Mouse (Mus musculus): ENCODE results near the gene Lacc1. TPM values are rescaled to one million over a fixed set of nuclear protein-coding genes. Genes with fewer than 3 reads are reported as not detected.

The Lacc1 gene
- 12.8 and 15.0 TPM in 2 replicates for polyA plus RNA-seq (2015; fragmentation: Nextera tagmentation; extraction: Ambion mirVana)

- H3K36me3 ChIP-seq, result 0 out of 2 replicates have a peak, but pooled peaks cover 2% of the 10 kb centered on the region
- H3K9me3 ChIP-seq (replicated peaks), result no peaks in the 10 kb centered on the region
- WGBS, result under 1% methylated on average over 84 of the region's 86 CpGs
- no peaks in the 10 kb centered on the region for H3K27me3 ChIP-seq
- peak; percentile 72; the same call in 1 of the 2 replicates for ATAC-seq (ENCODE audit: insufficient number of reproducible peaks, low FRiP score, low TSS enrichment, low read depth)
- H3K4me3 ChIP-seq (replicated peaks), result peak within 1 kb of the TSS; percentile 66
- H3K4me1 ChIP-seq, result peaks cover 16% of the 10 kb centered on the region; the same call in 1 of the 2 replicates
- peak within 1 kb of the TSS; percentile 53 for H3K9ac ChIP-seq
- peak within 1 kb of the TSS; percentile 66 for H3K27ac ChIP-seq (replicated peaks)
- peak within 1 kb of the TSS; percentile 82 for H3K4me2 ChIP-seq (replicated peaks)
Measured at GRCm38 (mm10) chr14:77036226-77037046, at the start of gene Lacc1, which contains the start of gene Ccdc122. Gene Lacc1, minus strand, starts transcription at chr14:77036904. Gene Ccdc122, plus strand, starts transcription at chr14:77036772.

- 93% methylated on average over 5 of the region's 5 CpGs for WGBS
- Histone ChIP-seq H3K4me2 (replicated peaks) (no peak overlapping the region), H3K9ac (no peak overlapping the region), H3K9me3 (replicated peaks) (no peaks in the 10 kb centered on the region), H3K4me1 (no peaks in the 10 kb centered on the region), H3K4me3 (replicated peaks) (no peak overlapping the region), H3K36me3 (no peaks in the 10 kb centered on the region), H3K27me3 (no peaks in the 10 kb centered on the region), H3K27ac (replicated peaks) (no peak overlapping the region)
- no peak for ATAC-seq (ENCODE audit: insufficient number of reproducible peaks, low FRiP score, low TSS enrichment, low read depth)
Measured at GRCm38 (mm10) chr14:77081248-77081647, 44.5 kb upstream of the Lacc1 start.

GRCm38 (mm10) chr14:77069361-77069760 is 32.7 kb upstream of the Lacc1 start:
- no peaks in the 10 kb centered on the region for H3K4me1 ChIP-seq
- H3K27ac ChIP-seq (replicated peaks), result no peak overlapping the region
- no peak overlapping the region for H3K9ac ChIP-seq
- no peaks in the 10 kb centered on the region for H3K27me3 ChIP-seq
- no peaks in the 10 kb centered on the region for H3K9me3 ChIP-seq (replicated peaks)
- no peak for ATAC-seq (ENCODE audit: insufficient number of reproducible peaks, low FRiP score, low TSS enrichment, low read depth)
- H3K4me3 ChIP-seq (replicated peaks), result no peak overlapping the region
- no peak overlapping the region for H3K4me2 ChIP-seq (replicated peaks)
- no peaks in the 10 kb centered on the region for H3K36me3 ChIP-seq
- 89% methylated on average over 1 of the region's 1 CpGs for WGBS

GRCm38 (mm10) chr14:77053288-77053687 is 16.6 kb upstream of the Lacc1 start:
- H3K27me3 ChIP-seq, result no peaks in the 10 kb centered on the region
- no peak overlapping the region for H3K9ac ChIP-seq
- no peak overlapping the region for H3K27ac ChIP-seq (replicated peaks)
- no peaks in the 10 kb centered on the region for H3K36me3 ChIP-seq
- H3K9me3 ChIP-seq (replicated peaks), result no peaks in the 10 kb centered on the region
- no peak overlapping the region for H3K4me2 ChIP-seq (replicated peaks)
- ATAC-seq (ENCODE audit: insufficient number of reproducible peaks, low FRiP score, low TSS enrichment, low read depth), result no peak
- no peak overlapping the region for H3K4me3 ChIP-seq (replicated peaks)
- H3K4me1 ChIP-seq, result no peaks in the 10 kb centered on the region

- ATAC-seq (ENCODE audit: insufficient number of reproducible peaks, low FRiP score, low TSS enrichment, low read depth), result no peak
- no peak overlapping the region for H3K4me2 ChIP-seq (replicated peaks)
- no peak overlapping the region for H3K4me3 ChIP-seq (replicated peaks)
- no peaks in the 10 kb centered on the region for H3K36me3 ChIP-seq
- H3K9ac ChIP-seq, result no peak overlapping the region
- H3K27me3 ChIP-seq, result no peaks in the 10 kb centered on the region
- 52% methylated on average over 8 of the region's 8 CpGs for WGBS
- no peaks in the 10 kb centered on the region for H3K9me3 ChIP-seq (replicated peaks)
- H3K4me1 ChIP-seq, result peaks cover 16% of the 10 kb centered on the region; the same call in 1 of the 2 replicates
- peak overlapping the region; percentile 66 for H3K27ac ChIP-seq (replicated peaks)
Measured at GRCm38 (mm10) chr14:77037832-77038425, 1.2 kb upstream of the Lacc1 start.

GRCm38 (mm10) chr14:77037330-77037729 is 626 bp upstream of the Lacc1 start:
- peak overlapping the region; percentile 82 for H3K4me2 ChIP-seq (replicated peaks)
- H3K36me3 ChIP-seq, result no peaks in the 10 kb centered on the region
- no peak overlapping the region for H3K9ac ChIP-seq
- H3K27me3 ChIP-seq, result no peaks in the 10 kb centered on the region
- H3K9me3 ChIP-seq (replicated peaks), result no peaks in the 10 kb centered on the region
- no peak overlapping the region for H3K4me3 ChIP-seq (replicated peaks)
- ATAC-seq (ENCODE audit: insufficient number of reproducible peaks, low FRiP score, low TSS enrichment, low read depth), result no peak
- peak overlapping the region; percentile 66 for H3K27ac ChIP-seq (replicated peaks)
- WGBS, result 63% methylated on average over 5 of the region's 5 CpGs
- H3K4me1 ChIP-seq, result peaks cover 16% of the 10 kb centered on the region; the same call in 1 of the 2 replicates

GRCm38 (mm10) chr14:77034970-77035369 is 1.7 kb downstream of the Lacc1 start:
- H3K27me3 ChIP-seq, result no peaks in the 10 kb centered on the region
- H3K27ac ChIP-seq (replicated peaks), result no peak overlapping the region
- ATAC-seq (ENCODE audit: insufficient number of reproducible peaks, low FRiP score, low TSS enrichment, low read depth), result no peak
- no peak overlapping the region for H3K4me2 ChIP-seq (replicated peaks)
- H3K9me3 ChIP-seq (replicated peaks), result no peaks in the 10 kb centered on the region
- H3K4me3 ChIP-seq (replicated peaks), result no peak overlapping the region
- H3K36me3 ChIP-seq, result 0 out of 2 replicates have a peak, but pooled peaks cover 3% of the 10 kb centered on the region
- H3K9ac ChIP-seq, result no peak overlapping the region
- peaks cover 16% of the 10 kb centered on the region; the same call in 1 of the 2 replicates for H3K4me1 ChIP-seq
- 79% methylated on average over 8 of the region's 8 CpGs for WGBS

- Histone ChIP-seq H3K27me3 (no peaks in the 10 kb centered on the region), H3K9me3 (replicated peaks) (no peaks in the 10 kb centered on the region), H3K9ac (no peak overlapping the region), H3K4me3 (replicated peaks) (no peak overlapping the region), H3K27ac (replicated peaks) (no peak overlapping the region), H3K4me2 (replicated peaks) (no peak overlapping the region), H3K4me1 (peaks cover 16% of the 10 kb centered on the region; the same call in 1 of the 2 replicates), H3K36me3 (0 out of 2 replicates have a peak, but pooled peaks cover 3% of the 10 kb centered on the region)
- WGBS, result 66% methylated on average over 7 of the region's 7 CpGs
- no peak for ATAC-seq (ENCODE audit: insufficient number of reproducible peaks, low FRiP score, low TSS enrichment, low read depth)
Measured at GRCm38 (mm10) chr14:77034175-77034915, 2.4 kb downstream of the Lacc1 start.

- no peaks in the 10 kb centered on the region for H3K27me3 ChIP-seq
- H3K9ac ChIP-seq, result no peak overlapping the region
- no peaks in the 10 kb centered on the region for H3K9me3 ChIP-seq (replicated peaks)
- H3K4me3 ChIP-seq (replicated peaks), result no peak overlapping the region
- WGBS, result 89% methylated on average over 3 of the region's 3 CpGs
- H3K4me2 ChIP-seq (replicated peaks), result no peak overlapping the region
- 0 out of 2 replicates have a peak, but pooled peaks cover 3% of the 10 kb centered on the region for H3K36me3 ChIP-seq
- no peak overlapping the region for H3K27ac ChIP-seq (replicated peaks)
- no peak for ATAC-seq (ENCODE audit: insufficient number of reproducible peaks, low FRiP score, low TSS enrichment, low read depth)
- peaks cover 16% of the 10 kb centered on the region; the same call in 1 of the 2 replicates for H3K4me1 ChIP-seq
Measured at GRCm38 (mm10) chr14:77033391-77033790, 3.3 kb downstream of the Lacc1 start.

- Histone ChIP-seq H3K4me3 (replicated peaks) (no peak overlapping the region), H3K27me3 (no peaks in the 10 kb centered on the region), H3K27ac (replicated peaks) (no peak overlapping the region), H3K36me3 (0 out of 2 replicates have a peak, but pooled peaks cover 3% of the 10 kb centered on the region), H3K4me1 (peaks cover 15% of the 10 kb centered on the region; the same call in 1 of the 2 replicates), H3K9me3 (replicated peaks) (no peaks in the 10 kb centered on the region), H3K4me2 (replicated peaks) (no peak overlapping the region), H3K9ac (no peak overlapping the region)
- 65% methylated on average over 5 of the region's 5 CpGs for WGBS
- no peak for ATAC-seq (ENCODE audit: insufficient number of reproducible peaks, low FRiP score, low TSS enrichment, low read depth)
Measured at GRCm38 (mm10) chr14:77032433-77032832, 4.3 kb downstream of the Lacc1 start.

GRCm38 (mm10) chr14:77030808-77031207 is 5.9 kb downstream of the Lacc1 start:
- no peak for ATAC-seq (ENCODE audit: insufficient number of reproducible peaks, low FRiP score, low TSS enrichment, low read depth)
- no peak overlapping the region for H3K27ac ChIP-seq (replicated peaks)
- no peak overlapping the region for H3K4me2 ChIP-seq (replicated peaks)
- no peaks in the 10 kb centered on the region for H3K9me3 ChIP-seq (replicated peaks)
- 0 out of 2 replicates have a peak, but pooled peaks cover 8% of the 10 kb centered on the region for H3K4me1 ChIP-seq
- no peak overlapping the region for H3K9ac ChIP-seq
- no peaks in the 10 kb centered on the region for H3K27me3 ChIP-seq
- H3K4me3 ChIP-seq (replicated peaks), result no peak overlapping the region
- 88% methylated on average over 5 of the region's 5 CpGs for WGBS
- 0 out of 2 replicates have a peak, but pooled peaks cover 3% of the 10 kb centered on the region for H3K36me3 ChIP-seq
